Mouse (Mus musculus): ENCODE data around the gene 4930455H04Rik. TPM values are rescaled to one million over a fixed set of nuclear protein-coding genes. Genes with fewer than 3 reads are reported as not detected.

Gene 4930455H04Rik
- total RNA-seq, 1 experiment from 2014 or later = not detected

Other genes starting within 250 kb of the 4930455H04Rik start
- 43.6 and 46.4 TPM in 2 replicates for gene Agl, start 160.1 kb upstream of the 4930455H04Rik start, total RNA-seq (2021)
- gene Frrs1, start 108.8 kb upstream of the 4930455H04Rik start, total RNA-seq (2021) = 14.3 and 21.6 TPM in 2 replicates
- gene Palmd, start 720 bp downstream of the 4930455H04Rik start, total RNA-seq (2021) = 61.6 and 77.5 TPM in 2 replicates

All from adrenal gland, postnatal 14 days (tissue).